Mouse (Mus musculus): ENCODE data around the gene Rtf1.

GRCm38 (mm10) chr2:119707676-119708075 lies 32.8 kb downstream of the Rtf1 start:
- TF ChIP-seq POLR2A (IDR thresholded peaks at IDR 0.05; ENCODE audit: insufficient read depth, low read depth, low read length) (no peak), CTCF (IDR thresholded peaks at IDR 0.05; ENCODE audit: insufficient read depth, low read depth, low read length) (no peak)
